Comparison of ENCODE assay signal across 21 mouse cellular contexts in the genomic region with DNA sequence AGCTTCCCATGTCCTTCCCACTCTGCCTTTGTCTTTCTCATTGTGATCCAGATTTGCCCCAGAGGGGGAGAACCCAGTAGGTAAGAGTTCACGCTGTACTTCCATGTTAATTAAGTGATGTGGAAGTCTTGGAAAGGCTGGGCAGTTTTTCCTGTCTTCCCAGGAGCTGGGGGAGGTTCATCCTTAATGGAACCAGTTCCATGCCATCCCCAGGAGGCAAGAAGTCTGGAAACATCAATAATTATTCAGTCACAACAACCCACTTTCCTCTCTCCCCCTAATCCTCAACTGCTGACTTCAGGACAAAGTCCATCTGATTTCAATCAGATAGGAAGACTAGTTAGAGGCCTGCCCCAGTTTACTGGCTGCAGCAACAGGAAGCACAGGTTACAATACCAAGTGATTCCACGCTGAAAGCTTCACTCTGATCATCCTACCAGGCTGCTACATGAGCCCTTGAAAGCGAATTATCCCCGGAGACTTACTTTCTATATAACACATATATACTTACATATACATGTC.
"Had no signal": no experiment of that assay in that cellular context is flagged by ENCODE, and none has a peak within 500 bp of the region (broad histone marks: within the 10 kb centered on the region; RNA-seq: fewer than 3 reads in every experiment).

No protein-coding gene starts in this region.

- DNase-seq: kidney, adult 9 months; kidney, postnatal 14 days; kidney, postnatal 4 days; liver; lung, adult 18-20 months; lung, postnatal 10 days; right cerebral cortex, adult 18-20 months; right cerebral cortex, postnatal 14 days; right cerebral cortex, postnatal 4 days; thymus, adult 2 months; thymus, postnatal 14 days had no signal

- H3K9ac ChIP-seq: limb, embryonic 13.5 days; liver, embryonic 12.5 days; liver, embryonic 15.5 days; lung, embryonic 15.5 days; midbrain, embryonic 12.5 days; midbrain, embryonic 15.5 days; neural tube, embryonic 12.5 days; neural tube, embryonic 15.5 days had no signal

- H3K27ac ChIP-seq: limb, embryonic 13.5 days; liver, embryonic 12.5 days; liver, embryonic 15.5 days; lung, embryonic 15.5 days; midbrain, embryonic 12.5 days; midbrain, embryonic 15.5 days; neural tube, embryonic 12.5 days; neural tube, embryonic 15.5 days; stomach, postnatal 0 days had no signal

- H3K4me2 ChIP-seq: limb, embryonic 13.5 days; liver, embryonic 12.5 days; liver, embryonic 15.5 days; lung, embryonic 15.5 days; midbrain, embryonic 12.5 days; midbrain, embryonic 15.5 days; neural tube, embryonic 12.5 days; neural tube, embryonic 15.5 days had no signal

- H3K4me3 ChIP-seq: limb, embryonic 13.5 days; liver, embryonic 12.5 days; liver, embryonic 15.5 days; lung, embryonic 15.5 days; megakaryocyte, embryonic 14.5 days; midbrain, embryonic 12.5 days; midbrain, embryonic 15.5 days; neural tube, embryonic 12.5 days; neural tube, embryonic 15.5 days had no signal

- H3K9me3 ChIP-seq: limb, embryonic 13.5 days; liver, embryonic 12.5 days; liver, embryonic 15.5 days; lung, embryonic 15.5 days; midbrain, embryonic 12.5 days; midbrain, embryonic 15.5 days; neural tube, embryonic 12.5 days; neural tube, embryonic 15.5 days had no signal

- H3K4me1 ChIP-seq: liver, embryonic 12.5 days; liver, embryonic 15.5 days; lung, embryonic 15.5 days; megakaryocyte, embryonic 14.5 days; midbrain, embryonic 12.5 days; midbrain, embryonic 15.5 days; neural tube, embryonic 12.5 days; neural tube, embryonic 15.5 days had no signal

- H3K36me3 ChIP-seq: limb, embryonic 13.5 days; liver, embryonic 12.5 days; liver, embryonic 15.5 days; lung, embryonic 15.5 days; midbrain, embryonic 12.5 days; midbrain, embryonic 15.5 days; neural tube, embryonic 12.5 days; neural tube, embryonic 15.5 days had no signal

- H3K27me3 ChIP-seq: limb, embryonic 13.5 days; liver, embryonic 12.5 days; liver, embryonic 15.5 days; lung, embryonic 15.5 days; megakaryocyte, embryonic 14.5 days; midbrain, embryonic 12.5 days; midbrain, embryonic 15.5 days; neural tube, embryonic 12.5 days; neural tube, embryonic 15.5 days had no signal

- ATAC-seq: liver, embryonic 12.5 days; midbrain, embryonic 15.5 days had no signal
